Mouse (Mus musculus): ENCODE measurements around the gene C1qtnf1.

GRCm38 (mm10) chr11:118453886-118454671 lies 26.1 kb downstream of the C1qtnf1 start:
- TF ChIP-seq CTCF (IDR thresholded peaks at IDR 0.05; ENCODE audit: low read depth) (no peak), EP300 (IDR thresholded peaks at IDR 0.05; ENCODE audit: low read depth) (no peak)

Measured in liver, embryonic 14.5 days (tissue).